Mouse (Mus musculus): ENCODE results near the gene Chst1.

The Chst1 gene

DNA sequence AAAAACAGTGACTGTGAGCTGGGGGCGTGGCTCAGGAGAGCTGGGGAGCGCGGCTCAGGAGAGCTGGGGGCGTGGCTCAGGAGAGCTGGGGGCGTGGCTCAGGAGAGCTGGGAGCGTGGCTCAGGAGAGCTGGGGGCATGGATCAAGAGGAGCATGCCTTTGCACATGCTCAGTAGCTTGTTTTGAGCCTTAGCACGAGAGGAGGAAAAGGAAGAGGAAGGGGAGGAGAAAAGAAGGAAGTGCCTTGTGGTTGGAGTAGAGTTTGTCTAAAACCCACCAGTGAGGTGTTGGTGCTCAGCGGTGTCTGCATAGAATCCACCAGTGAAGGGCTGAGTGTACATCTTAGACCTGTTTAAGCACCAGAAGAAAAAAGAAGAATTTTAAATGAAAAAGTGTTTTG is 41.0 kb downstream of the Chst1 start:
- no peaks in the 10 kb centered on the region for H3K36me3 ChIP-seq (ENCODE audit: control insufficient read depth, insufficient read depth, low read length, poor library complexity, severe bottlenecking)
- H3K27me3 ChIP-seq (ENCODE audit: control insufficient read depth, insufficient read depth, low read length, poor library complexity, severe bottlenecking) = no peaks in the 10 kb centered on the region
- no peak for DNase-seq (ENCODE audit: low read depth, low spot score)

DNA sequence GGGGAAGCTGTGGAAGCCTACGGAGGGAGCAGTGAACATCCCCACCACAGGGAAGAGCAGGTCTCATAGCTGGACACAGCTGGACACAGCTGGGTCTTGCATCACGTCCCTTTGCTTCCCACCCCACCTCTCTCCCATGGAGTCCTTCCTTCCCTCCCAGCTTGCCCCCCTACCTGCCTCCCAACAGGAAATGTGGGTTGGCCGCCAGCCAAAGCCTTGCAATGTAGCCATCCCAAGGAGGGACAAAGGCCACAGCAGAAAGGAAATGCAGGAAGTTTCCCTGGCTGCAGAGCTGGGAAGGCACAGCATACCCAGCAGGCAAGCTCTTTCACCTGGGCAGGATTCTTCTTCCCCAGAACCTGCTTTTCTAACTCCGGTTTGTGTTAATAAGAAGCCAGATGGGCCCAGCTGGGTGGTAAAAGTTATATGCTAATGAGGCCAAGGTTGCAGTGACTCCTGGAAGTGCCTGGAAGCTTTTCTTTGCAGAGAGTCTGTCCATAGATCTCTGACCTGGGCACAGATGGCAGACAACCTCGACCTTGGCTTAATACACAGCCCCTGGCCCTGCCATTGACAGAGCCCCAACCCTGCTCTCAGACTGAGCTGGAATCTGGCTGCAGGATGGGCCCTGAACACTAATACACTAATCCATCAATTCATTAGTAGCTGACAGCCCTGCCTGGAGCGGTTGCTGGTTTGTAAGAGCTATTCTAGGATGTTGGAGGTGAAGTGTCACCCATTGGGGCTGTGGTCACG is 46.0 kb downstream of the Chst1 start:
- no peak for DNase-seq (ENCODE audit: low read depth, low spot score)
- no peaks in the 10 kb centered on the region for H3K27me3 ChIP-seq (ENCODE audit: control insufficient read depth, insufficient read depth, low read length, poor library complexity, severe bottlenecking)
- H3K36me3 ChIP-seq (ENCODE audit: control insufficient read depth, insufficient read depth, low read length, poor library complexity, severe bottlenecking) = no peaks in the 10 kb centered on the region

DNA sequence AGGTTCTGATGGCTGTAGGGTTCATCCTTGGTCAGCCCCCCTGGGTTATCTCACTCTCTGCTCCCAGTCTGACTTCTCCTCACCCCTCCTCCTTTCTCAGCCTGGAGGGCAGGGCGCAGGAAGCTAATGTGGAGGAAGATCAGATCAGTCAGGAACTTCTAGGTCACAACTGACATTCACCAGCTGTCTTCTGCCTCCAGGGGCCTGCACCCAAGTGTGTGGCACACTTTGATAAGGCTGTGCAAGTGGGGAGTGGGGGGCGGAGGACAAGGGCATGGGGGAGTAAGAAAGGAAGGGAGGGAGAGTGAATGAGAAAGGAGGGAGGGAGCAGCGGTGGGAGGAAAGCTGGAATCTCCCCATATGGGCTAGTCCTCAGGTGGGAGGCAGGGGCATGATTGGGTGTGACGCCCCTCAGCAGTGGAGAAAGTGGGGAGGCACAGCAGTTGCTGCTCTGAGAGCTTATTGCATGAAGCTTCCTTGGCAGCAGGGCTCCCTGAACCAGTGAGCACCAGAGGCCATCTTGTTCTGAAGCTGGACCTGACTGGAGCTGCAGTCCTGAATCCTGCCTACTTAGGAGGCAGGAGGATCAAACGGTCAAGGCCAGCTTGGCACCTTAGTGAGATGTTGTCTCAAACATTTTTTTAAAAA is 49.8 kb downstream of the Chst1 start:
- H3K27me3 ChIP-seq (ENCODE audit: control insufficient read depth, insufficient read depth, low read length, poor library complexity, severe bottlenecking) = no peaks in the 10 kb centered on the region
- DNase-seq (ENCODE audit: low read depth, low spot score) = no peak
- no peaks in the 10 kb centered on the region for H3K36me3 ChIP-seq (ENCODE audit: control insufficient read depth, insufficient read depth, low read length, poor library complexity, severe bottlenecking)

DNA sequence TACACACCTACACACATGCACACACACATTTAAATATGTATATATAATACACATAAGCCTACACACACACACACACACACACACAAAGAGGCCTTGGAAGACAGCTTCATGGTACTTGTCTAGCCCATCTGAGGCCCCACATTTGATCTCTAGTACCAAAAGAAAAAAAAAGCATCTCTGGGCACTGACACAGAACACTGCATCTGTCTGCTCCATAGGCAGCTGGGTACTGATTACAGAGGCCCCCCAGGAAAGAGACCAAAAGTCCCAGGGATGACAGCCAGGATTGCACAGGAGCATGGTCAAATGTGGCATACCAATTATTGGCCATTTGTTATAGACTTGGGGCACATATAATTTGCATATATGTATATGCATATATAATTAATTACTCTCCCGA is 50.9 kb downstream of the Chst1 start:
- Histone ChIP-seq H3K27me3 (ENCODE audit: control insufficient read depth, insufficient read depth, low read length, poor library complexity, severe bottlenecking) (no peaks in the 10 kb centered on the region), H3K36me3 (ENCODE audit: control insufficient read depth, insufficient read depth, low read length, poor library complexity, severe bottlenecking) (no peaks in the 10 kb centered on the region)
- no peak for DNase-seq (ENCODE audit: low read depth, low spot score)

DNA sequence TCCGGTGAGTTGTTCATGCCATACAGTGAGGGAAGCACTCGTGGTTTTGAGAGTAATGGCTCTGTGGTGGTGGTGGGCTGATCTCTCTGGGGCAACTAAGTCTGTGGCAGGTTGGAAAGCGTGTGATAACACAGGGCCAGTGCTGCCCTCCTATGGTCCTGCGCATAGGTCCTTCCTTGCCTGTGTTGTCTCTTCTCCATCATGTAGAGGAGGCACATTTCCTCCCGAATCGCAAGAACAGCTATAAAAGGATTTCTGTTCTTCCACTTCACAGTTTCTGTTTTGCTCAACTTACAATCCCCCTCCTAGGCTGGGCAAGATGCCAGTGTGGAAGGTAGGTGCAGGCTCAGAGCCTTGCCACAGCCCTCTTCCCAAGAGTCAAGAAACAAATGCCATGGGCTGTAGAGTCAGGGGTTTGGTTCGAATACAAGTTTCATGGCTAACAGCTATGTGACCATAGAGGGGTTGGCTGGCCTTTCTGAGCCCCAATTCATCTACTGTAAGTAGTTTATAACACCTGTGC is 51.8 kb downstream of the Chst1 start:
- no peak for DNase-seq (ENCODE audit: low read depth, low spot score)
- Histone ChIP-seq H3K36me3 (ENCODE audit: control insufficient read depth, insufficient read depth, low read length, poor library complexity, severe bottlenecking) (no peaks in the 10 kb centered on the region), H3K27me3 (ENCODE audit: control insufficient read depth, insufficient read depth, low read length, poor library complexity, severe bottlenecking) (no peaks in the 10 kb centered on the region)

DNA sequence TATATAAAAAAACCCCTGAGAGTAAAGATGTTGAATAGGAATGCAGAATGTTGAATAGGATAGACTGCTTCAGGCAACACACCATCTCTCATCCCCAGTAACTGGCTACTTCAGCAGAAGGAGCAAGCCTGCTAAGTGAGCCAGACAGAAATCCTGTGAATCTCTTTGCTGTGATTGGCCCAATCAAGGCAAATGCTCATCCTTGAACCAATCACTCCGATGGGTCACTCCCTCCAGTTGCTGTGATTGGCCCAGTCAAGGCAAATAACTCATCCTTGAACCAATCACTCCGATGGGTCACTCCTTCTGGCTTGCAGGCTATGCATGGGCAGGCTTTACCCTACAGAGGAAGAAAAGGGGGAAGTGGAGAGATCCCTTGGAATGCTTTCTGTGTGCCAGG is 57.7 kb downstream of the Chst1 start:
- DNase-seq (ENCODE audit: low read depth, low spot score) = no peak
- H3K36me3 ChIP-seq (ENCODE audit: control insufficient read depth, insufficient read depth, low read length, poor library complexity, severe bottlenecking) = no peaks in the 10 kb centered on the region
- no peaks in the 10 kb centered on the region for H3K27me3 ChIP-seq (ENCODE audit: control insufficient read depth, insufficient read depth, low read length, poor library complexity, severe bottlenecking)

DNA sequence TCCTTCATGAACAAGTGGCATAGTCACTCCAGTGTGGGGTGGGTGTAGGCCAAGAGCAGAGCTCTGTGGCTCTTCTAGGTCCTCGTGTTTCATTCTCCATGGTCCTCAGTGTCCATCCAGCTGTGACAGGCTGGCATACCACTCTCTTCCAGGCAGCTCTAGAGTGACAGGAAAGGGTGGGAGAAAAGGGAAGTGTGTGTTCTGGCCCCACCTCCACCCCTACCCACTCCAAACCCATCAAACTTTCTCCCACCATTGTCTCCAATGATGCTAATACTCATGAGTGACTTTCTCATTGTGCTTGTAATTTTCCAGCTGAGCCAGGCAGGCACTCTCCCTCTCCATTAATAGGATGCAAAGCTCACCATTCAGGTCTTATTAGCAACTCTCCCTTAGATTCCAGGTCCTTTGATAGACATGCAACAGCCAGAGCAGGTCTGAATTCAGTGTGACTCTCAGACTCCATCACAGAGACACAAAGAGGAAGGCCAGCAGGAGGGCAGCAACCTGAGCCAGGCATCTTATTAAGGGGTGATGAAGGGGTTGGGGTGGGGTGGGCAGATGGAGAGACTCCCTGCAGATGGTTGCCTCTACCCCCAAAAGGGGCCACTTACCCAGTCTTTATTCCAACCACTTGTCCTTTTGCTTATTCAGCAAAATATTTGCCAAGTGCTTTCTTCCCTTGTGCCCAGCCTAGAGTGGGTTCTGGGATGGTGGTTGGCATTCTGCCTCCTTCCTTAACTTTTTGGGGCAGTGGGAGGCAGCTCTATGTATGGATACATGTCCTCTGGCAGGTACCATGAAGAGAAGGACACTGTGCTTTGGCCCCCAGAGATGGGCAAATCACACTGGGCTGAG is 59.0 kb downstream of the Chst1 start:
- no peaks in the 10 kb centered on the region for H3K27me3 ChIP-seq (ENCODE audit: control insufficient read depth, insufficient read depth, low read length, poor library complexity, severe bottlenecking)
- DNase-seq (ENCODE audit: low read depth, low spot score) = no peak
- no peaks in the 10 kb centered on the region for H3K36me3 ChIP-seq (ENCODE audit: control insufficient read depth, insufficient read depth, low read length, poor library complexity, severe bottlenecking)

DNA sequence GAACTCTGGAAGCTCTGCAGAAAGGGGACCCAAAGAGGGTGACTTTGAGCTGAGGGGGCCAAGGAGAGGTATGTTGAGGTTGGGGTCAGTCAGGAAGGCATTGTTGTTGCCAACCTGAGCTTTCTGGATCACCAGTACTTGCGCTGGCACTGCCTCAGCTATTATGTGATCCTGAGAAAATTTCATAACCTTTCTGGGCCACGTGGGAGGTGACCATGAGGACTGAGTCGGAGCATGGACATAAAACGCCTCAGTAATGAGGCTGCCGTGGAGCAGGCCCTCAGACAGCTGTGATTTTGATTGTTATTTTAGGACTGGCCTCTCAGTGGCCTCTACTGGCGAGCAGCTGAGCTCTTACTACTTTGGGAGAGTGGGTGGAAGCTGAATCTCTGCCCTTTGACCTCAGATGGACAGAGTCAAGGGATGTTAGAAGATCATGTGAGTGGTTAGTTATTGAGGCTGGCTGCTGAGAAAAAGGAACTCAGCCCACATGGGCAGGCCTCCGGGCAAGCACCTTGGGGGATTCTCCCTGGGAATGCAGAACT is 60.1 kb downstream of the Chst1 start:
- DNase-seq (ENCODE audit: low read depth, low spot score) = no peak
- Histone ChIP-seq H3K36me3 (ENCODE audit: control insufficient read depth, insufficient read depth, low read length, poor library complexity, severe bottlenecking) (no peaks in the 10 kb centered on the region), H3K27me3 (ENCODE audit: control insufficient read depth, insufficient read depth, low read length, poor library complexity, severe bottlenecking) (no peaks in the 10 kb centered on the region)

DNA sequence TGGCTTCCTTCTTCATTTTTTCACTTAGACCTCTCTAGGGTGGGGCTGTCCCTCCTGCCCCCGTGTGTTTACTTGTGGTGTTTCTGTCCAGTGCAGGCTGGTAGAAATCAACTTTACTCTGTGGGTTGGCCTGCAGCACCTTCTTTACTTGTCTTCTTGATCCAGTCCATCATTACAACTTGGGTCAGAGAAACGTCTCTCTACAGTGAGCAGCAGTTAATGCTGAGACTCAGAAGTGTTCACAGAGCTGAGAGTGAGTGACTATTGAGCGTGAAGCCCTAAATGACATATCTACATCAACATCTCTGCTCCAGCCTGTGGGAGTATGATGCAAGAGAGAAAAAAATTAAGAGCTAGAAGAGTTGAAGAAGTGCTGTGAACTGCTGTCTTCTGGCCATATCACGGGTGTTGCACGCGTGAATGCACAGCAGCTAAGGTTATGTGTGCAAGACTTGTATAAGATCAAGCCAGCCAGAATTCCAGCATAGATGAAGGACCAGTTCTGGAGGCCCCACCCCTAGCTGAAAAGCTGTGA is 63.1 kb downstream of the Chst1 start:
- no peaks in the 10 kb centered on the region for H3K27me3 ChIP-seq (ENCODE audit: control insufficient read depth, insufficient read depth, low read length, poor library complexity, severe bottlenecking)
- DNase-seq (ENCODE audit: low read depth, low spot score) = no peak
- no peaks in the 10 kb centered on the region for H3K36me3 ChIP-seq (ENCODE audit: control insufficient read depth, insufficient read depth, low read length, poor library complexity, severe bottlenecking)

Data from splenic B cell, adult 2 months (primary cell).